Mouse (Mus musculus) 416B (cell line): ENCODE results near the gene Slc25a45.

Experiments used
- DNase-seq: peaks from one replicate; pipeline ENCODE4 v3.0.0; 2011; ENCODE audit warnings: low read depth

Gene Slc25a45

DNA sequence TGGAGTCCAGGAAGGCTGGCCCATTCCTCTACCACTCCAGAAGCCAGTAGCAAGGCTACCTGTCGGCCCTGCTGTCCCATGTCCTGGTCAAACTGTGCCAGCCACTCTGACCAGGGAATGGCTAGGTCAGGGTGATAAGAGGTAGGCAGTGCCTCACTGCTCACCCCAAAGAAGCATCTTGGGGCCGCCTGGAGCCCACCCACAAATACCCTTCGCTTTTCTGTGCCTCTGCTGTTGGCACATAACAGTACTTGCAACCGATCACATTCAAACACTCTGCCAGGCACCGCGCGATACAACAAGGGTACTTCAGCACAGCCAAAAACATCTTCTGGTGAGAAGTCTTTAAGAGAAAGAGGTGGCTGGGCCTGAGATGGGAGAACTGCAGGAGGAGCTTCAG lies 14.7 kb downstream of the Slc25a45 start:
- no peak for DNase-seq

DNA sequence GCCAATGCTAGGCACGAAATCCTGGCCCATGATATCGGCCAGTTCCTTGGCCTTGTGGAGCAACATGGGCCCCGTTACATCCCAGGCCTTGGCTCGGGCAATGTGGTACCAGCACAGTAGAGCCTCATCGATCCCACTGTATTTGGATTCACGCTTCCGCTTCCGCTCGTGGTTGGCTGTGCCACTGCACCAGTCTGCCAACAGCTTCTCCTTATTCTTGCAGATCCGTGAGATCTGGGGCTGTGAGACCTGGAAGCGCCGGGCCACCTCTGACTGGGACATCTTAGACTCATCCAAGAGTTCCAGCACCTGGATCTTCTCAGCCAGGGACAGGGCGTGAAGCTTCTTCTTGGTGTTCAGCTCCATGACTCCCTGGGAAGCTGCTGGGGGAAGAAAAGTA lies 15.1 kb downstream of the Slc25a45 start:
- DNase-seq = no peak

DNA sequence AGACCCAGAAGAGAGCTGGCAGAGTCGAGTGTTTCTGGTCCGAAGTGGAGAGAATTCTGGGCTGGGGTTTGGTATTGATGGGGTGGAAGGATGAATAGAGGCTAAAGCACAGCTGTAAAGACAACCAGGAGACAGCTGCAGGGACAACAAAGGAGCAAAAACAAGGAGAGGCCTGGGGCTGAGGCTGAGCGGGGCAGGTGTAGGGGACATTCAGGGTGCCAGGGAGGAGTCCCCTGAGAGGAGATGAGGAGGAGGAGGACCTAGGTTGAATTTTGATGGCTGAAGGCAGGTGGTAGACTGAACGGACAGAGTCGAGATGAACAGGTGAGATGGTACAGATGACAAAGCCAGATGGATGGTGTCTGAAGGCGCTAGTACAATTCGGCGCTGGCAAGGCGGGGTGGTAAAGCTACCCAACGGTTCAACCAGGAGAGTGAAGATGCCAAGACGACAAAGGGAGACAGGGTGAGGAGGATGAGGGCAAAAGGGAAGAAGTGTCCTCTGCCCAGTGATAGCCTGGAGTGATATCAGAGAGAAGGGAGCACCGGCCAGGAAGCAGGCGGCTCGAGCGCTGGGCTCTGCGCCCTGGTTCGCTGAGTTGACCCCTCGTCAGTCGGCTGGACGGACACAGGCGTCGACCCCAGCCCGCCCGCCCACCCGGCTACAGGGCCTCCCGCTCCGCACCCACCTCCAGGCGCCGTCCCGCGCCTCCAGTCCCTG lies 15.8 kb downstream of the Slc25a45 start:
- DNase-seq = no peak

DNA sequence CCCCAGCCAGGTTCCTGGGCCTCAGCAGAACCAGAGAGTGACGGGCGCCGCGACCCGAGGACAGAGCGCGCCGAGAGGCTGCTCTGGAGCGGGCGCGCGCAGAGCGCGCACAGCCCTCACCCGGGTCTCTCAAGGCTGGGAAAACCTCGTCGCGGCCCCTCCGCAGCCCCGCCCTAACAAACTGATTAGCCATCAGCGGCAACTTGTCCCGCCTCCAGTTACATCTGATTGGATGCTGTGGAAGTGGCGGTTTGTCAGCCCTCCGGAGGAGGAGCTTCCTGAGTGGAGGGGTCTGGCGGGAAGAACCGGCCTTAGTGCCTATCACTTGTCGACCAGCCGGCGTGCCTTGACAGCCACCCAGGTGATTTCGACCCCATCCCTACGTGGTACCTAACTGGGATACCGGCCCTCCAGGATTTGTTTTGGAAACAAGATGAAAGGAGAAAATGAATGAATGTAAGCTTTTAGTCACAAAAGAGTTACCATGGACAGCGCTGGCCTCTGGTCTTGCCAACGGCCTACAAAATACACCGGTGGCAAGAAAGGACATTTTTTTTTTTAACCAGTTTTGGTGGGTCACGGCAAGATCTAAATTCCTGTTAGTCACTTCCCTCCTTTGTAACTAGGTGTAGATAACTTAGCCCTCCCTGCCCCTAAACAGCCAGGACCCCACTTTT lies 16.5 kb downstream of the Slc25a45 start, which contains the start of gene Tigd3:
Gene Tigd3, minus strand, starts transcription at position 148 of the 677 bp plus-strand sequence.
- peak; percentile 96 for DNase-seq

DNA sequence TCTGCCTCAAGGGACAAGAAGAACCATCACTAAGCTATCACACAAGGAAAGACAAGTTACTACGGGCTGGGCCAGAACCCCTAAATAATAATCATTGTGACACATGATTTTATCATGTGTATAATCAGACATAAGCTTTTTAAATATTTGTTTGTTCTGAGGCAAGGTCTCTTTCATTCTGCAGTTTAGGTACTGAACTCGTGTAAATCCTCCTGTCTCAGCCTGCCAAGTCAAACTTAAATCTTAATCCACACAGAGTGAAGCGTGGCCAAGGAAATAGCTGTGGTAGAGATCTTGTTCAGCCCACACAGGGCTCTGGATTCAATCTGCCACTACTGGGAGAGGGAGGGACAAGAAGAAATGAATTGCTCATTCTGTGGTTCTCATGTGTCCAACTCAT lies 29.7 kb downstream of the Slc25a45 start:
- DNase-seq = peak; percentile 22

DNA sequence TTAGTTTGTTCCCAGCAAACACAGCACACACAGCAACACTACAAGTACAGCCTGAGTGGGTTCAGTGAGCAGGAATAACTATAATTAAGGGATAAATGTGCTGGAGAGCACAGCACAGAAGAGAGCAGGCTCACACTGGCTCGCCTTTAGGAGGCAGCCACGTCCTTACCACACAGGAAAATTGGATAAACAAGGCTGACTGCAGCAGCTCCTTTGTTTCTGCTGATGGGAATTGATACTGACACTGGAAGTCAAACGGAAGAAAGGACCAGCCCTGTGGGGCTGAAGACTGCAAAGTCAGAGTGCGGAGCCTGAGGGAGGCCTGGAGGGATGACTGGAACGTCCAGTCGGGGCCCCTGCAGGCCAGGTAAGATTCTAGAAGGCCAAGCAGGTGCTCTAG lies 32.6 kb downstream of the Slc25a45 start:
- DNase-seq = no peak

DNA sequence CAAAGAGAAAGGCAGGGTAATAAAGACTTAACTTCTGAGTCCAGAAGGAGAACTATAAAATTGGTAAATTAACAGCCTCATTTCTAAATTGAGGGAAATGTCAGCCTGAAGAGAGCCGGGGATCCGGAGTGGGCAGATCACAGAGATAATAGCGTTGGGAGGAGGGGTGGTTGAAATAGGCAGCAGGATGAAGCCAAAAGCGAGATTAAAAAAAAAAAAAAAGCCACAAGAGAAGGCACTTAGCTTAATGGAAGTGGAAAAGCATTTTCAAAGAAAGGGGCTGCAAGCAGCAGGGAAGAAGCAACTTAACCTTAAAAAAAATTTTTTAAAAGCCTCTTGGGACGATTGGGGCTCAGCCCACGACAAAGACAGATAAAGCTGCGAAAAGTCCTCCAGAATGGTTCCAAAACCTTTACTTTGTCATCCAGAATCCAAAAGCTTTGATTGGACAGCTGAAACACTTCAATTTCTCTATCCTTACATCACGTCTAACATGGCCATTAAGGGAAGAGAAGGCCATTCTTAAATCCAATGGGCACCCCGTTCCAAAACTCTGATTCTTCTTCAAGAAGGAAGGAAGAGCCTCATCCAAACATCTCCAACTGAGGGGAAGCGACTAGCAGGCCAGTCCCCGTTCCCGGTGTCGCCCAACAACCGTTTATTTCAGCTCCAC lies 34.0 kb downstream of the Slc25a45 start:
- peak; percentile 78 for DNase-seq

DNA sequence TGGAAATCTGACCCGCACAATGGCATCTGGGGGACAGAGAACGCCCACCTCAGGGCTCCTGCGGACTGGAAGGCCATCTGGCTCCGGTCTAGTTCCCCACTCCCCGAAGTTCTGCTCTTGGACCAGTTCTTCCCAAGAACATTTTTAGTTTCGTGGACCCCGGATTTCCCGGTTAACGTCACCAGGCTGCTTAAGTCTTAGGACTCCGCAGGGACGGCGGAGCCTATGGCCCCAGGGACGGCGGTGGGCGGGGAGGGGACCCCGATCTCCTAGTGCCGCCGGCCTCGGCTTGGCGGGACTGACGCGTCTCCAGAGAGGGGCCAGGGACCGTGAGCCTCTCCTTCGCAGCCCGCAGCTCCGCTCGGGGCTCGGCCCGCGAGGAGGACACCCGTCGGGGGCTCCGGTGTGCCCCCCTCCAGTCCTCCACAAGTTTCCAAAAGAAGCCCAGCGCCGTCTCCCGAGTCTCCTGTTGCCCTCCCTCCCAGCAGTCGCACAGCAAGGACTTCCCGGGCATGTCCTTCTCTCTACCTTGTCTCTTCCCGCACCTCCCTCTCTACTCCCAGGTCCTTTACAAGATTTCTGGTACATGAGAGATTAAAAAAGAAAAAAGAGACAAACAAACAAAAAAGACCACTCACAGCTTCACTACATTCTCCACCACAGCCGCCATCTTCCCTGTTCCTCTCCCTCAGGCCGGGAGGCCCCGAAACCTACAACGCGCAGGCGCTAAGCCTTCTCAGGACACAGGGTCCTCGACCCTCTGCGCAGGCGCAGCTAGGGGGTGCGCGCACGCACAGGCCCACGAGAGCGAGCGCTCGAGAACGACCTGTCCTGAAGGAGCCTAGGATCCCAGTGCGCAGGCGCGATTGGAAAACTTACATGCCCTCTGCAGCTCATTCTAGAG lies 34.7 kb downstream of the Slc25a45 start:
- DNase-seq = peak; percentile 99

DNA sequence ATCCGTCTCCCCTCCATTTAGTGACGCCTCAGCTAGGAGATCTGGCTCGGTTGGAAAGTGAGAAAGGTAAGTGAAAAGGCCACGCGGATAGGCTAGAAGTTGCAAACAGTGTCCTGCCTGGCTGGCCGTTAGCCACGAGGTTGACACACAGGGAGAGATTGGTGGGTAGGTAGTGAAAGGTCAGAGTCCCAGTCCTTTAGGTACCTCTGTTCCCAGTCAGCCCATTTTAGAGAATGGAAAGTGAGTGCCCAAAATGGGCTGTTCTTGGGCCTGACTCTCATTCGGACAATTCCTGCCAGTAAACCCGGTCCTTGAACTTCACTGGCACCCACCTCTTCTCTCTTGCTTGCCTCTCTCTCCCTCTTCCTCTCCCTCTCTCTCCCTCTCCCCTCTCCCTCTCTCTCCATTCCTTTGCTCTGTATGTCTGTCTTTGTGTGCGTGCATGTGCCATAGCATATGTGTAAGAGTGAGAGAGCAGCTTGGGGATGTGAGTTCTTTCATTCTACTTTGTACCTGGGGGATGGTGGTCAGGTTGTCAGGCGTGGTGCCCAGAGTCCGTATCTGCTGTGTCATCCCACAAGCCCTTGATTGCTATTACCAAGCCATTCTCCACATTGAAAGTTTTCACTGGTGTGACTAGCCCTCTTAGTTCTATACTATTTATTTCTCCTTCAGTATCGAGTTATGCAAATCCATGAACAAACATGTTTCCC lies 35.6 kb downstream of the Slc25a45 start, which contains the start of gene Dpf2:
Gene Dpf2, minus strand, starts transcription at position 4 of the 713 bp plus-strand sequence.
- peak; percentile 57 for DNase-seq

DNA sequence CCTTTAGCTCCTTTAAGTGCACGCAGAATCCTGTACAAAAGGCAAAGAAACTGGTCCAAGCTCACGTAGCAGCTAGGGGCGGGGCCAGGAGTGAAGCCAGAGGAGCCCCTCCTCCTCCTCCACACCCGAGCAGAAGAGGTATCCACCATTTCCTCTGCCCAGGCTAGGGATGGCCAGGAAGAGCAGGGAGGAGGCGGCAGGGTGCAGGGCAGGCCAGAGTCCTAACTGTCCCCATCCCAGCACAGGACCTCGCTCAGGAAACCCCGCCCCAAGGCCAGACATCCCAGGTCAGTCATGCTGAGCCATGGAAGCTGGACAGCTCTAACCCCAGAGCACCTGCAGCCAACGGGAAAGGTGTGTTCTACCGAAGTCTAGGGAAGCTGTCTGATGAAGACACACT lies 44.1 kb downstream of the Slc25a45 start:
- peak; percentile 48 for DNase-seq

DNA sequence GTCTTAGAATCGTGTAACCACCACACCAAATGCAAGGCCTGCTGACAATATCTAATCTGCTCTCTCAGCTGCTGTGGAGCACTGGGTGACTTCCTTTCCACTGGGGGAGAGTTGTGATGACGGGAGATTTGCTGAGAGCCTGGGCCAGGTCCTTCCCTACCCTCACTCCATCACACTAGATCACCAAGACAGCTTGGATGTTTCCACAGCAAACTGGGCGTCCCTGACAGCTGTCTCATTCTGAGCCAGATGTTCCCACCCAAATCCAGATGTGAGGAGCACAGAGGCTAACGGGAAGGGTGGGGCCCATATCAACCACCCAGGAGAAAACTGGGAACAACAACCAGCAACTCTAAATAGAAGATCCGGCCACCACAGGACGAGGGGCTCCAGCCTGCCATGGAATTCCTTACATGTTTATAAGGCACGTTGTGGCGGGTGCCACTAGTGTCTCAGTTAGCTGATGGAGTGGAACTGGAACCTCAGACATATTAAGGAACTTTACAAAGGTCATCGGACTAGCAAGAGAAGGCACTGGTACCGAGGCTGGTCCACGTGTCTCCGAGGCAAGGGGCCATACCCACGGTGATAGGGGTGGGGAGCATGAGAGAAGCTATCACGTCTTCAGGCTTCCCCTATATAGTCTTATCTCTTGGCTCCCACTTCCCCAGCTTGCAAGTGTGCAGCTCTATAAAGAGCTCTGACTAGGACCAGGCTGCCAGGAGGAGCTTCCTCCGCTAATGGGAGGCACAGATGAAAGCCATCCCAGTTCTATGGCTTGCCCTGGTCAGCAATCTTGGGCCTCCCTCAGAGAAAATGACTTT lies 44.7 kb downstream of the Slc25a45 start:
- DNase-seq = peak; percentile 41

DNA sequence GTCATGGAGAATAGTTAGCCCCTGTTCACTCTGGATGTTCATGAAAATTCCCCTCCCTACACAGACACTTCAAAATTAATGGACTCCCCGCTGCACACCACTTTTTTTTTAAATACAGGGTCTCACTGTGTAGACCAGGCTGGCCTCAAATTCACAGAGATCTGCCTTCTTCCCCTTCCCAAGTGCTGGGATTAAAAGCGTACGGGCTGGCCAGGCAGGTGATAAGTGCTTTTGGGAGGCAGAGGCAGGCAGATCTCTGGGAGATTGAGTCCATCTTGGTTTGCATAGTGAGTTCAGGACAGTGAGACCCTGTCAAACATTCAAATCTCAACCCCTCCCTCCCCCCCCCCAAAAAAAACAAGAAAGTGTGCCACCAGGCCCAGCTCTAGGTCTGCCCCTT lies 45.4 kb downstream of the Slc25a45 start:
- no peak for DNase-seq

DNA sequence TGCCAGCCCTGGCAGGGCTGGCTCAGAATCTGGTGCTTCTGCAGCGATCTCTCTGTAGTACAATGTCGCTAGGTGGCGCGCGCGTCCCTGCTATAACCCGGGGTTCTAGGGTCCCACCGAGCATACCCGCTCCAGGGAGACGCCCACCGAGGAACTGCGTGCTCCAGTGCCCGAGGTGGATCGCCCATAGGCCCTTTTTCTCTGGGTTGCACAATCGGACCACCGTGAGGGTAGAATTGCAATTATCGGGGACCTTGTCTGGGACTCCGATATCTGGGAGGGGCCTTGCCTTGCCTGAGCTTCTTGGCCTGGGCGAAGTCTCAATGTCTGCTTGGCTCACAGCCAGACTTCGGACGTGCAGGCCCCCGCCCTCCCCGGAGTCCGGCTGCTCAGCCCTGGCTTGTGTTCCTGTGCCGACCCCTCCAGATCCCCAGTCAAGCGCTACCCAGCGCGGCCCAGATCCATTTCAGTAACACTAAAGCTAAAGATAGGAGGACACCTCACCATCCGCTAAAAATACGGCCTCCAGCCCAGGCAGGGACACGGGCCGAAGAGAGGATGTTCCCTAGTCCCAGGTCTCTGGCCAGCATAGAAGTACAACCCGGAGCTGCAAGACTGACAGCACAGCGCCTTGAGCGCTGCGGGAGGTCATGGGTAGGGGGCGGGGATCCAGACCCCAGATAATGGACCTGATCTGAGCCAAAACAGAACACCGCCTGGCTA lies 46.5 kb downstream of the Slc25a45 start:
- peak; percentile 87 for DNase-seq

DNA sequence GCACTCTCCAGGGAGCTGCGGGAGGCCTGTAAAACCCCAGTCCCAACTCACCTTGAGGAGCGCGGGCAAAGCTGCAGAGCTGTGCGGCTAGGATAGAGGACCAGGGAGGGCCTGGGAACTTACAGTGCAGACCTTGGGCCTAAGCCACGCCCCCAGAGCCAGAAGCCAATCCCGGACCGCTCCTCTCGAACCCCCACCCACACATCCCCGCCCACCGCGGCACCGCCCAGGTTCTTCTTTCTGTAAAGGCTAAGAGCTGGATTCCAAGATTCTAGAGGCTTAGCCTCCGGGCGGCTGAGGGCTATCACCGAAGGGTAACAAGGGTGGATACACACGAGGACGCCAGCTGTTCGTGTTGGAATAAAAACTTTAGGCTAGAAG lies 47.1 kb downstream of the Slc25a45 start, which contains the start of gene Cdc42ep2:
Gene Cdc42ep2, minus strand, starts transcription at position 104 of the 381 bp plus-strand sequence.
- peak; percentile 94 for DNase-seq

DNA sequence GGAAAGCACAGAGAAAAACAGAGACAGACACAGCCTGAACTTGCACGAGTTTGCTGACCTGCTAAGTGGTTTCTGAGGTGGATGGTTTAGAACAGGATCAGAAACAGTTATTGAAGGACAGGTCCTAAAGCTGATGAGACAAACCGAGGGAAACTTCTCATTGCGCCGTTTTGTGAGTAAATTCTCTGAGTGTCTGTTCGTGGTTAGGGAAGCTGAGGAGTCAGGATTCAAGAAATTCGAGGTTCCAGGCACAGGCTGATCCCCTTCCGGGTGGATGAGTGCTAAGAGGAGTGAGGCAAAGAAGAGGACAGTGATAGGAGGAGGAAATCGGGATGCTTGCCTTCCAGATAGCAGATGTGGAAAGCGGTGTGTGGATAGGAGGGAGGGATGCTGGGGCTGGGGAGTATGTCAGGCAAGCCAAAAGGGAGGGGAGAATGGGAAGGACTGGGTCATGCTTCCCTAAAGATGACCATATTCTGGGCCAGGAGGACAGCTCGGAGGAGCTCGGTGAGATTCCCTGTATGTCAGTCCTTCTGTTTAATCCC lies 47.8 kb downstream of the Slc25a45 start:
- DNase-seq = no peak

DNA sequence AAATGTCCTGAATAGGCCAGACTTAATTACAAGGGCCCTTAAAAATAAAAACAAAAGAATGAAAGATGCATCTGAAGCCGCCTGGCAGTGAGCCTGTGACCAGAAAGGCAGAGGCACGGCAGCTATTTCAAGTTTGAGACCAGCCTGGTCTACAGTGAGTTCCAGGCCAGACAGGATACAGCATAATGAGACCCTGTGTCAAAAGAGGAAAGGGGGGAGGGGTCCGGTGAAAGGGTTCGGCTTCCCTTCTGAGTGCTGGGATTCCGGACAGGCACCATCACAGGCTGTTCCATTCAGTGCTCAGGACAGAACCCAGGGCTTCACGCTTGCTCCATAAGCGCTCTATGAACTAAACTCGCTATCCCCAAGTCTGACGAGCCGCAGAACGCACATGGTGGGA lies 49.4 kb downstream of the Slc25a45 start:
- DNase-seq = no peak

DNA sequence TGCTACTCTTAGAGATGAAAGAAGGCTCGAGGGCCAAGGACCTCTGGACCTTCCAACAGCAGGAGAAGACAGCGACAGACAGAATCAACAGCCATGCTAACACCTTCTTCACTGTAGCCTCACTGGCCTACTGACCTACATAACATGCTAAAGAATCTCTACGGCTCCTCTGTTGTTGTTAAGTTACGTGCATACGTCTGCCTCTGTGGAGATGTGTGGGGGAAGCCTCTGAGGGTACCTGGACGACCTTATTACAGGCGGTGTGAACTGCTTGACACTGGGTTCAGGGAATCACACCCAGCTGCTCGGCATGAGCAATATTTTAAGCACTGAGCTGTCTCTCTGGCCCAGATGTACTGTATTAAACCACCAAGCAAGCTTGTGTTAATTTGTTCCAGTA lies 49.9 kb downstream of the Slc25a45 start:
- no peak for DNase-seq

DNA sequence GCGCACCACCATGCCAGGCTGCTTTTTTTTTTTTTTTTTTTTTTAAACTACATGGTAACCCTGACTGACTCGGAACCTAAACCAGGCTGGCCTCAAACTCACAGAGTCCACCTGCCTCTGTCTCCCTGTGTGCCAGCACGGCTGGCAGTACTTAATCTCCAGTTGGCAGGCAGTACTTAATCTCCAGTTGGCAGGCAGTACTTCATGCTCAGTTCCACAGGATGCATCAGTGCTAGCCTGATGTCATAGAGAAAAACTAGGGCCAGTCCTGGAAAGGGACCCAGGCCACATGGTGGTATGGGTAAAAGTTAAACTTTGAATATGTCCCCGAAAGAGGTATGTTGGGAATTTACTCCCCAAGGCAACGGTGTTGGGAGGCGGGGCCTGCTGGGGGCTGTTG lies 50.5 kb downstream of the Slc25a45 start:
- no peak for DNase-seq

DNA sequence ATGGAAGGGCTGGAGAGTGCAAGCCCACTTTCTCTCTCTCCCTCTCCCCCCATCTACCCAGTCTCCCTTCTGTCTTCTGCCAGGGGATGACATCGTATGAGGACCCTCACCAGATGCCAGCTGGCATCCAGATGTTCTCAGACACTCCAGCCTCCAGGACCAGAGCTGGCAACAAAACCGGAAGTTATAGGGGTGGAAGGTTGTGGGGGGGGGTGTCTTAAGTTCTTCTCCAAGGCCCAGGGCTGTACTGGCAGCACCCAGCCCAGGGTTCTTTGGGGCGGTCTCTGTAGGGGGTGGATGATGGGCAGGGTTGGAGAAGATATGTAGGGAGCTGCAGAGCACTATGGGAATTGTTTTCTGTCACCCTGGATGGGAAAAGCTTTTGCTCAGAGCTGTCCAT lies 50.9 kb downstream of the Slc25a45 start:
- no peak for DNase-seq
